Mouse (Mus musculus): Measurements from ENCODE around the gene Arhgap35.

DNA sequence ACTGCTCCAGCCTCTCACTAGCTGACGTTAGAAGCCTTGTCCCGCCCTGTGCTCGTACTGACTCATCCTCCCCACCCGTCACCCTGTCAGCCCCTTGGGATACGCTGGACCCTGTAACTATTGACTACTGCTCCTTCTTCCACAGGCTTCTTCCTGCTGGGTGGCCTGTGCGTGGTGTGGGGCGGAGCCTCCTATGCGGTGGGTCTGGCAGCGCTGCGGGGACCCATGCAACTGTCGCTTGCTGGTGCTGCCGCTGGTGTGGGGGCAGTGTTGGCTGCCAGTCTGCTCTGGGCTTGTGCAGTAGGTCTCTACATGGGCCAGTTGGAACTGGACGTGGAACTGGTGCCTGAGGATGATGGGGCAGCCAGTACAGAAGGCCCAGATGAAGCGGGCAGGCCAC, 159.8 kb downstream of the Arhgap35 start:
- TF ChIP-seq CTCF (IDR thresholded peaks at IDR 0.05; ENCODE audit: low read depth) (no peak), EP300 (optimal IDR thresholded peaks at IDR 0.05) (no peak)

Data from stomach, postnatal 0 days (tissue).